Mouse (Mus musculus) heart, embryonic 13.5 days (tissue): ENCODE data around the gene Kctd12. TPM values are rescaled to one million over a fixed set of nuclear protein-coding genes. Genes with fewer than 3 reads are reported as not detected.

ENCODE experiments used
- ATAC-seq: fragments of 200-750 bp; cut with Nextera tagmentation; 2 replicates; pipeline ENCODE4 v1.8.0; 2017; ENCODE audit warnings: moderate TSS enrichment; ENCODE audit not compliant: insufficient number of reproducible peaks, low FRiP score, low TSS enrichment; ENCODE audit errors: extremely low read depth
- H3K27ac ChIP-seq: fragments of 300-500 bp; sonication (generic); replicated peaks from 2 replicates; pipeline ENCODE4 v1.5.1; 2015; ENCODE audit warnings: moderate library complexity, mild to moderate bottlenecking, inconsistent platforms
- H3K27me3 ChIP-seq: fragments of 300-500 bp; sonication (generic); replicated peaks from 2 replicates; pipeline ENCODE4 v1.6.1; 2015; ENCODE audit warnings: mild to moderate bottlenecking, inconsistent platforms
- H3K36me3 ChIP-seq: fragments of 300-500 bp; sonication (generic); 2 replicates; pipeline ENCODE4 v1.6.1; 2015; ENCODE audit warnings: mild to moderate bottlenecking, inconsistent platforms
- H3K4me1 ChIP-seq: fragments of 300-500 bp; sonication (generic); 2 replicates; pipeline ENCODE4 v1.6.1; 2015; ENCODE audit warnings: inconsistent platforms
- H3K4me2 ChIP-seq: fragments of 300-500 bp; sonication (generic); 2 replicates; pipeline ENCODE4 v1.6.1; 2015; ENCODE audit warnings: inconsistent platforms, mild to moderate bottlenecking, moderate library complexity
- H3K4me3 ChIP-seq: fragments of 300-500 bp; sonication (generic); 2 replicates; pipeline ENCODE4 v1.5.1; 2015; ENCODE audit warnings: moderate library complexity, mild to moderate bottlenecking, inconsistent platforms
- H3K9ac ChIP-seq: fragments of 300-500 bp; sonication (generic); 2 replicates; pipeline ENCODE4 v1.6.1; 2015; ENCODE audit warnings: inconsistent platforms, mild to moderate bottlenecking, moderate library complexity
- H3K9me3 ChIP-seq: fragments of 300-500 bp; sonication (generic); 2 replicates; pipeline ENCODE4 v1.6.1; 2016; ENCODE audit warnings: inconsistent platforms
- WGBS: fragments of 180-500 bp; shearing (Covaris S2); methylation state at CpG from one replicate; pipeline ENCODE4 v1.1.7; 2015; ENCODE audit warnings: mixed read lengths; 5-methylcytosine and 5-hydroxymethylcytosine counted together
- polyA plus RNA-seq: library from polyadenylated mRNA; unstranded; fragments of >200 nt; fragmentation: Nextera tagmentation; extraction: Ambion mirVana; gene quantifications from 2 replicates; pipeline ENCODE4 v1.2.1, GENCODE M21; 2015

Gene Kctd12
- polyA plus RNA-seq, 1 experiment from 2014 or later = 6.9 TPM

DNA sequence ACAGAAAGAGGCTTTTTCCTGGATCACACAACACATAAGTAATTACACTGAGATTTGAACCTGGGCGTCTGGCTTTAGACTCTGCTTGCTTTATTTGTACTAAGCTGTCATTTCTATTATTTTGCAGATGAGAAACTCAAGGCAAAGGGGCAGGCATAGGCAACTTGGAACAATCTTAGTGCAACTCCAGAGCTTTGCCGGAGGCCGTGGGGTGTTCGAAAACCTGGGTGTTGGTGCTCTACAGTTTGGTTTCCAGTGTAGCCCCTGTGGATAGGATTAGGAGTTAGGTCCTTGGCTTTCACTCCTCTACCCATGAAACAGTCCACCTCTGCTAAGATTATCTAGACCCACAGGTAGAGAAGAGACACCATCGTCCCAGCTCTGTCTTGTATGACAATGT is 5.2 kb upstream of the Kctd12 start:
- H3K27me3 ChIP-seq = no peaks in the 10 kb centered on the region
- H3K4me3 ChIP-seq = no peak overlapping the region
- H3K9ac ChIP-seq = no peak overlapping the region
- H3K9me3 ChIP-seq = no peaks in the 10 kb centered on the region
- no peak overlapping the region for H3K4me2 ChIP-seq
- ATAC-seq = no peak
- H3K27ac ChIP-seq = no peak overlapping the region
- 80% methylated on average over 5 of the region's 5 CpGs for WGBS
- no peaks in the 10 kb centered on the region for H3K36me3 ChIP-seq
- peaks cover 14% of the 10 kb centered on the region for H3K4me1 ChIP-seq

GRCm38 (mm10) chr14:102983686-102984085 is 1.2 kb upstream of the Kctd12 start:
- Histone ChIP-seq H3K27ac (peak overlapping the region; percentile 96; the same call in 1 of the 2 replicates), H3K9me3 (no peaks in the 10 kb centered on the region), H3K4me3 (peak overlapping the region; percentile 68; the same call in 1 of the 2 replicates), H3K9ac (no peak overlapping the region), H3K27me3 (no peaks in the 10 kb centered on the region), H3K4me2 (peak overlapping the region; percentile 98), H3K36me3 (no peaks in the 10 kb centered on the region), H3K4me1 (peaks cover 21% of the 10 kb centered on the region)
- 66% methylated on average over 8 of the region's 8 CpGs for WGBS
- no peak for ATAC-seq

- Histone ChIP-seq H3K4me3 (peak overlapping the region; percentile 68), H3K9ac (peak overlapping the region; percentile 88), H3K27ac (peak overlapping the region; percentile 82), H3K27me3 (no peaks in the 10 kb centered on the region), H3K9me3 (no peaks in the 10 kb centered on the region), H3K4me2 (peak overlapping the region; percentile 98), H3K4me1 (peaks cover 20% of the 10 kb centered on the region), H3K36me3 (no peaks in the 10 kb centered on the region)
- WGBS = under 1% methylated on average over 72 of the region's 76 CpGs
- ATAC-seq = no peak
Measured at GRCm38 (mm10) chr14:102982016-102982626, 316 bp downstream of the Kctd12 start.

DNA sequence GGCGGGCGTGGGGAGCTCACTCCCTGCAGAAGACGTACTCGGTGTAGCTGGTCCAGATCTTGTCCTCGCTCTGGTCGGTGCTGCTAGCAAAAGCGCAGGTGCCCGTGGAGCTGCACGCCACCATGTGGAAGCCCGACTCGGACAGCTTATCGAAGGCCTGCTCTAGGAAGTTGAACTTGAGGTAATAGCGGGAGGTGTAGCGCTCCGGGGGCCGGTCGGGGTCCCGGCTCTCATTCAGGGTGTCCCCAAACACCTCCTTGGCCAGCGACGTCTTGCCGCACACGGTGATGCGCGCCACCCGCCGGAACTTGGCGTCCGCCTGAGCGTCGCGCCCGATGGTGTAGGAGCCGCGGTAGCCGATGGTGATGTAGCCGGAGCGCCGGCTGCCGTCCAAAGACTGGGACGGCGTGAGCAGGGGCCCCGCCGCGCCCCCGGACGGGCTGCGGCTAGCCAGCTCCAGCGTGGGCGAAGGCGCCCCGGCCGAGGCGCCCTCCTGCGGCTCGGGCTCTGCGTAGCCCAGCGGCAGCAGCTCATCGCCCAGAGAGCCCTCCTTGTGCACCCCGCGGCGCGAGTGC is 909 bp downstream of the Kctd12 start:
- H3K27ac ChIP-seq = peak overlapping the region; percentile 82
- H3K4me2 ChIP-seq = peak overlapping the region; percentile 98
- peak overlapping the region; percentile 68 for H3K4me3 ChIP-seq
- whole genome bisulfite sequencing = under 1% methylated on average over 60 of the region's 62 CpGs
- H3K4me1 ChIP-seq = peaks cover 20% of the 10 kb centered on the region
- no peak; the same call in 1 of the 2 replicates for ATAC-seq
- H3K9ac ChIP-seq = peak overlapping the region; percentile 88
- H3K27me3 ChIP-seq = no peaks in the 10 kb centered on the region
- H3K36me3 ChIP-seq = no peaks in the 10 kb centered on the region
- no peaks in the 10 kb centered on the region for H3K9me3 ChIP-seq

DNA sequence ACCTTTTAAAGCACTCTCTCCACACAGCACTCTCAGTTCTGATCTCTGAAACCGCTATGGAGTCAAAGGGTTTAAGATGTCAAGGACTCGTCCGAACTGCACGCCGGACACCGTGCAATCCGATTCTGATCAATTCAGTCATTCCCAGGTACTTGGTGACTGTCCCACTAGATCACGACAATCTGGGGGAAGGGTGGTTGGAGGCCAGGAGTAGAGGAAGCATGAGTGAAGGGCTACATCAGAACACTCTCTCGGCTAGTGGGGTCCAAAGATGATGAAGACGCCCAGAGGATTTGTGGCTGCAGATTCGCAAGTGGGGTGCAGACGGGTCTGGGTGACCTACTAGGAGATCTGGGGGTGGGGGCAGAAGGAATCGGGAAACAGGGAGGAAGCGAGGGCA is 1.5 kb downstream of the Kctd12 start:
- Histone ChIP-seq H3K36me3 (no peaks in the 10 kb centered on the region), H3K27me3 (no peaks in the 10 kb centered on the region), H3K9ac (peak overlapping the region; percentile 88), H3K4me1 (peaks cover 20% of the 10 kb centered on the region), H3K27ac (peak overlapping the region; percentile 82; the same call in 1 of the 2 replicates), H3K4me2 (peak overlapping the region; percentile 98), H3K4me3 (peak overlapping the region; percentile 68), H3K9me3 (no peaks in the 10 kb centered on the region)
- ATAC-seq = no peak
- WGBS = 13% methylated on average over 14 of the region's 14 CpGs

GRCm38 (mm10) chr14:102980481-102980880 is 2.0 kb downstream of the Kctd12 start:
- H3K9me3 ChIP-seq = no peaks in the 10 kb centered on the region
- no peaks in the 10 kb centered on the region for H3K27me3 ChIP-seq
- H3K36me3 ChIP-seq = no peaks in the 10 kb centered on the region
- no peak for ATAC-seq
- H3K4me2 ChIP-seq = peak overlapping the region; percentile 98
- H3K9ac ChIP-seq = peak overlapping the region; percentile 88
- peaks cover 20% of the 10 kb centered on the region for H3K4me1 ChIP-seq
- no peak overlapping the region for H3K27ac ChIP-seq
- H3K4me3 ChIP-seq = peak overlapping the region; percentile 68
- WGBS = 20% methylated on average over 7 of the region's 7 CpGs

DNA sequence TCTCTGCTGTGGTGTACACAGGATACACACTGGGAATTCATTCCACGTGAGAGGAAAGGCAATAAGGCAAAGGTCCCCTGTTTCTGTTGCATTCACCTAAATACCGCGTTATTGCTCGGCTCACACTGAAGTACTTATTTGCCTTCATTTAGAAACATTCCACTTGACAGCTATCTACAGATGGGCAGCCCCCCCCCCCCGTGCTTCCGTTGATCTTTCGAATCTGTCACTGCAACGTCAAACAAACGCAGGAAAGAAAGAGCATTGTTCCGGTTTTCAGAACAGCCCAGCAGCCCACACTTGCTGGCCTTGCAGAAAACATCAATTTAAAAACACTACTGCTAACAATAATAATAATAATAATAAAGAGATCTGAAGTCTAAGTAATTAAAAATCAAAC is 2.6 kb downstream of the Kctd12 start:
- H3K4me1 ChIP-seq = peaks cover 20% of the 10 kb centered on the region
- 24% methylated on average over 10 of the region's 10 CpGs for WGBS
- peak overlapping the region; percentile 42; the same call in 1 of the 2 replicates for H3K9ac ChIP-seq
- peak overlapping the region; percentile 98 for H3K4me2 ChIP-seq
- H3K9me3 ChIP-seq = no peaks in the 10 kb centered on the region
- H3K27me3 ChIP-seq = no peaks in the 10 kb centered on the region
- no peak overlapping the region for H3K27ac ChIP-seq
- H3K4me3 ChIP-seq = peak overlapping the region; percentile 68
- no peaks in the 10 kb centered on the region for H3K36me3 ChIP-seq
- ATAC-seq = no peak

GRCm38 (mm10) chr14:102975865-102976264 is 6.6 kb downstream of the Kctd12 start:
- no peak for ATAC-seq
- no peaks in the 10 kb centered on the region for H3K36me3 ChIP-seq
- no peaks in the 10 kb centered on the region for H3K9me3 ChIP-seq
- no peak overlapping the region for H3K9ac ChIP-seq
- no peak overlapping the region for H3K4me3 ChIP-seq
- H3K4me2 ChIP-seq = no peak overlapping the region
- no peak overlapping the region for H3K27ac ChIP-seq
- H3K4me1 ChIP-seq = peaks cover 8% of the 10 kb centered on the region; the same call in 1 of the 2 replicates
- WGBS = 79% methylated on average over 6 of the region's 6 CpGs
- H3K27me3 ChIP-seq = no peaks in the 10 kb centered on the region

DNA sequence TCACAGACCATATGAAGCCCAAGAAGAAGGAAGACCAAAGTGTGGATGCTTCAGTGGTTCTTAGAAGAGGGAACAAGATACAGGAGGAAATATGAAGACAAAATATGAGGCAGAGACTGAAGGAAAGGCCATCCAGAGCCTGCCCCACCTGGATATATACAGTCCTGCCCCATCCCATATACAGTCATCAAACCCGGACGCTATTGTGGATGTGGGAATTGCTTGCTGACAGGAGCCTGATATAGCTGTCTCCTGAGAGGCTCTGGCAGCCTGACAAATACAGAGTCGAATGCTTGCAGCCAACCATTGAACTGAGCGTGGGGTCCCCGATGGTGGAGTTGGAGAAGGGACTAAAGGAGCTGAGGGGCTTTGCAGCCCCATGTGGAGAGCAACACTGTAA is 13.6 kb downstream of the Kctd12 start:
- peaks cover 15% of the 10 kb centered on the region for H3K4me1 ChIP-seq
- no peak overlapping the region for H3K4me2 ChIP-seq
- H3K27ac ChIP-seq = no peak overlapping the region
- H3K36me3 ChIP-seq = no peaks in the 10 kb centered on the region
- no peak for ATAC-seq
- 29% methylated on average over 5 of the region's 5 CpGs for WGBS
- no peaks in the 10 kb centered on the region for H3K27me3 ChIP-seq
- no peak overlapping the region for H3K9ac ChIP-seq
- no peaks in the 10 kb centered on the region for H3K9me3 ChIP-seq
- H3K4me3 ChIP-seq = no peak overlapping the region

DNA sequence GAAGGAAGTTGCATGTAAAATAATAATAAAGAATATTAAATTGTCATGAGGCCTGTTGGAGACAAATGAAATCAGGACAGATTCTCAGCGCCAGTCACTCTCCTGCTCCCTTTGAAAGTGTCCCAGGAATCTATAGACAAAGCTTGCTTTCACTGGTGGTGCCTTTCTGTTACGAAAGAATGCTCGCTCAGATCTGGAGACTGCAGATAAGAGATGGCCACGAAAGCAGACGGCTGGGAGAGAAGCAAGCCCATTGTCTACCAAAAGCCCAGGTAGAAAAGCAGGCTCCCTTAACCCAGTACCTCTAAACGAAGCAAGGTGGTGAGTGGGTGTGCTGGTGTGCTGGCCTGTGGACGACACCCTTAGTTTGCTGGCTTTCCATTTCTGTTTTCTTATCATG is 16.2 kb downstream of the Kctd12 start:
- Histone ChIP-seq H3K27me3 (no peaks in the 10 kb centered on the region), H3K9me3 (no peaks in the 10 kb centered on the region), H3K4me3 (no peak overlapping the region), H3K36me3 (no peaks in the 10 kb centered on the region), H3K9ac (no peak overlapping the region), H3K27ac (no peak overlapping the region), H3K4me2 (peak overlapping the region; percentile 28; the same call in 1 of the 2 replicates), H3K4me1 (peaks cover 15% of the 10 kb centered on the region)
- 29% methylated on average over 7 of the region's 7 CpGs for WGBS
- no peak for ATAC-seq

DNA sequence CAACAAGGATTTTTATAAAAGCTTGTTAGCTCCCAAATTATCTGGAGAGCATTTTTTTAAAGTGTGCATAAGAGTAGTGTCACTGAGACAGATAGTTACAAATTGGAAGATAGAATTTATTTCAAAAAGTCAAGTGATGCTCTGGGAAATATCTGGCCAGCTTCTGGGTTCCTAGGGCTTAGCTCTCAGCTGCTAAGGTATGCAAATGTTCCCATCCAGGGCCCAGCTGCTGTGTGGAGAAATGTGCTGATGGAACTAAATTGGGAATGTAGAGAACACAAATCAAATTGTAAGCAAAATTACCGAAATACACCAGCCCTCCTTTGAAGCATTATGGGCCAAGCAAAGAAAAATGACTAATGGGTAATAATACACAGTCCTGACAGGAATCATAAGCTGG is 16.6 kb downstream of the Kctd12 start:
- peaks cover 15% of the 10 kb centered on the region for H3K4me1 ChIP-seq
- no peak overlapping the region for H3K4me3 ChIP-seq
- H3K9me3 ChIP-seq = no peaks in the 10 kb centered on the region
- no peak for ATAC-seq
- no peak overlapping the region for H3K4me2 ChIP-seq
- WGBS = 56% methylated on average over 1 of the region's 1 CpGs
- no peak overlapping the region for H3K27ac ChIP-seq
- H3K9ac ChIP-seq = no peak overlapping the region
- H3K27me3 ChIP-seq = no peaks in the 10 kb centered on the region
- H3K36me3 ChIP-seq = no peaks in the 10 kb centered on the region

DNA sequence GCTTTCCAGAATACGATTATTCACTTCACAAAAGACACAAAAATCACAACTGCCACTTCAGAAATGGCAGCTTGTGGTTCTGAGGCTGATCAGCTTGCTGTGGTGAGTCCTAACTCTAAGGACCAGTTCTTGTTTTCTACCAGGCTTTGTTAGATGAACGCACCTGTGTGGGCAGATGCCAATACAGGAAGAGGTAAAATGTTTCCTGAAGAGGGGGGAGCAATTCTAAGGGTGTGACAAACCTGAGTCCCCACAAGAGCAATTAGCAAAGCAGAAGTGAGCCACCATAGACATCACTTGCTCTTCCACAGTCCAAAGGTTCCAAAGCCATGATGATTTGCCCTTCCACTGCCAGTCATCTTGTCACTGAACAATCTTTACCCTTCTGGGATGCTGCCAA is 20.4 kb downstream of the Kctd12 start:
- no peaks in the 10 kb centered on the region for H3K9me3 ChIP-seq
- no peak overlapping the region for H3K4me2 ChIP-seq
- H3K27me3 ChIP-seq = no peaks in the 10 kb centered on the region
- H3K4me1 ChIP-seq = peaks cover 8% of the 10 kb centered on the region; the same call in 1 of the 2 replicates
- no peaks in the 10 kb centered on the region for H3K36me3 ChIP-seq
- 78% methylated on average over 2 of the region's 2 CpGs for WGBS
- H3K4me3 ChIP-seq = no peak overlapping the region
- no peak for ATAC-seq
- no peak overlapping the region for H3K9ac ChIP-seq
- H3K27ac ChIP-seq = no peak overlapping the region
